Mouse (Mus musculus) ovary, postnatal 14 days (tissue): ENCODE measurements around the gene Ap5b1.

Experiments
- DNase-seq: peaks from one replicate; pipeline ENCODE4 v3.0.0; 2022; ENCODE audit warnings: low spot score

Ap5b1 gene

GRCm38 (mm10) chr19:5567534-5568469 lies at the start of gene Ap5b1:
Gene Ap5b1 (plus strand): TSS chr19:5568025.
- peak; percentile 86 for DNase-seq

GRCm38 (mm10) chr19:5518721-5519120 lies 49.1 kb upstream of the Ap5b1 start:
- no peak for DNase-seq

GRCm38 (mm10) chr19:5525204-5525603 lies 42.6 kb upstream of the Ap5b1 start:
- no peak for DNase-seq

GRCm38 (mm10) chr19:5529325-5530137 lies 38.3 kb upstream of the Ap5b1 start:
- peak; percentile 98 for DNase-seq

GRCm38 (mm10) chr19:5530138-5530524 lies 37.7 kb upstream of the Ap5b1 start:
- no peak for DNase-seq

GRCm38 (mm10) chr19:5532520-5532919 lies 35.3 kb upstream of the Ap5b1 start:
- DNase-seq = no peak

GRCm38 (mm10) chr19:5538786-5539185 lies 29.0 kb upstream of the Ap5b1 start:
- no peak for DNase-seq

GRCm38 (mm10) chr19:5543362-5543761 lies 24.5 kb upstream of the Ap5b1 start:
- DNase-seq = no peak

- DNase-seq = no peak
Observed at GRCm38 (mm10) chr19:5544031-5544430, 23.8 kb upstream of the Ap5b1 start.

GRCm38 (mm10) chr19:5547471-5548056 lies 20.3 kb upstream of the Ap5b1 start:
- no peak for DNase-seq

GRCm38 (mm10) chr19:5553802-5554201 lies 14.0 kb upstream of the Ap5b1 start:
- no peak for DNase-seq

- no peak for DNase-seq
Observed at GRCm38 (mm10) chr19:5554212-5554611, 13.6 kb upstream of the Ap5b1 start.

- DNase-seq = no peak
Observed at GRCm38 (mm10) chr19:5558169-5558568, 9.7 kb upstream of the Ap5b1 start.

- DNase-seq = no peak
Observed at GRCm38 (mm10) chr19:5558770-5559169, 9.1 kb upstream of the Ap5b1 start.

- DNase-seq = no peak
Observed at GRCm38 (mm10) chr19:5559229-5559628, 8.6 kb upstream of the Ap5b1 start.

GRCm38 (mm10) chr19:5559631-5560456 lies 8.0 kb upstream of the Ap5b1 start:
- DNase-seq = no peak

GRCm38 (mm10) chr19:5560457-5561041 lies 7.3 kb upstream of the Ap5b1 start, which contains the start of gene Ovol1:
Gene Ovol1 (minus strand): TSS chr19:5560646.
- no peak for DNase-seq

GRCm38 (mm10) chr19:5561252-5561790 lies 6.5 kb upstream of the Ap5b1 start:
- DNase-seq = no peak

GRCm38 (mm10) chr19:5561886-5562285 lies 5.9 kb upstream of the Ap5b1 start:
- DNase-seq = no peak

- no peak for DNase-seq
Observed at GRCm38 (mm10) chr19:5562776-5563175, 5.0 kb upstream of the Ap5b1 start.

- DNase-seq = no peak
Observed at GRCm38 (mm10) chr19:5566316-5566715, 1.5 kb upstream of the Ap5b1 start.
